Mouse (Mus musculus) adrenal gland, postnatal 25 days (tissue): ENCODE data around the gene Pm20d1. TPM values are rescaled to one million over a fixed set of nuclear protein-coding genes. Genes with fewer than 3 reads are reported as not detected.

ENCODE experiments used
- DNase-seq: peaks from one replicate; pipeline ENCODE4 v3.0.0; 2021; ENCODE audit warnings: mixed read lengths
- total RNA-seq: library from RNA; stranded (reverse); gene quantifications from 2 replicates; pipeline ENCODE4 v1.2.3, GENCODE M21; 2021

The Pm20d1 gene
- total RNA-seq, 1 experiment from 2014 or later: 15.5 TPM

DNA sequence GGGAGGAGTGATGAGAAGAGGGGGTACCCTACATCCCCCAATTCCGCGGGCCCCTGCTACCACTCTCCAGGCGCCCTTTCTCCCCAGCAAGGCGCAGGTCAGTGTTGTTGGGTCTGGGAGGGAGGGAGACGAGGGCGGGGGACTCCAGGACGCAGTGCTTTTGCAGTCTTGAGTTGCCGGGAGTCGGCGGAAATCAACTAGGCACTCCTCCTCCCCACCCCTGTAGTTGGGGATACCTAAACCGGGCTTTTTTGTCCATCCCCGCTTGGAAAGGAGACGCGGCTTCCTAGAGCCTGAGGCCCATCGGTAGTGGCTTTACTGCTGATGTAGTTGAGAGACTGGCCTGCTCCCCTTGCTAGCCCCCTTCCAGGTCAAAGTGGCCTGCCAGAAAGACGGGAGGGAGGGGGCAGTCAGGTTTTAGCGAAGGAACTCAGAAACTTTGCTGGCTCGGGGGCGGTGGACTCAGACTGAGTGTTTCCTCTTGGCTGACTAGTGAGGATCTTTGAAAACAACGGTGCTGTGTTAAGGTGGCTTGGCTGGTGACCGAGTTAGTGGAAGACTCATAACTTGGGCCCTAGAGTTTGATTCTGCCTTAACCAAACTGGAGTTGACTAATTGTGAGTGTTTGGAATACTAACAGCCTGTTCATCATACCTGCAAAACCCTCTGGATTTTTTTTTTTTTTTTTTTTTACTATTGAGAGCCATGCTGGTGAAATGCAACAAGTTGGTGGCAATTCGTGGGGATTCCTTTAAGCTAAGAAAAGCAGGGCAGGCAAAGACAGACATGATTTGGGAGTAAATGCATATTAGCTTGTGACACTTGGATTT lies 31.3 kb downstream of the Pm20d1 start:
- peak; percentile 31 for DNase-seq

- no peak for DNase-seq
Observed at GRCm38 (mm10) chr1:131829279-131829678, 32.1 kb downstream of the Pm20d1 start.

DNA sequence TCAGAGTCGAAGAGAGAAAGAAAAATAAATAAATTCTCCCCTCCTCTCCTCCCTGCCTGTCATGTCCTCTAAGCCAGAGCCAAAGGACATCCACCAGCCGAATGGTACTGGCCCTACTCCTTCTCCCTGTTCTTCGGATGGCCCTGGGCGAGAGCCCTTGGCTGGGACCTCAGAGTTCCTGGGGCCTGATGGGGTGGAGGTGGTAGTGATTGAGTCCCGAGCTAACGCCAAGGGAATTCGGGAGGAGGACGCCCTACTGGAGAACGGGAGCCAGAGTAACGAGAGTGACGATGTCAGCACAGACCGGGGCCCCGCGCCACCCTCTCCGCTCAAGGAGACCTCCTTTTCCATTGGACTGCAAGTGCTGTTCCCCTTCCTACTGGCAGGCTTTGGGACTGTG lies 33.4 kb downstream of the Pm20d1 start:
- DNase-seq: no peak

- DNase-seq: no peak
Observed at GRCm38 (mm10) chr1:131830971-131831641, 33.9 kb downstream of the Pm20d1 start.

GRCm38 (mm10) chr1:131837035-131837434 lies 39.9 kb downstream of the Pm20d1 start:
- DNase-seq: no peak

DNA sequence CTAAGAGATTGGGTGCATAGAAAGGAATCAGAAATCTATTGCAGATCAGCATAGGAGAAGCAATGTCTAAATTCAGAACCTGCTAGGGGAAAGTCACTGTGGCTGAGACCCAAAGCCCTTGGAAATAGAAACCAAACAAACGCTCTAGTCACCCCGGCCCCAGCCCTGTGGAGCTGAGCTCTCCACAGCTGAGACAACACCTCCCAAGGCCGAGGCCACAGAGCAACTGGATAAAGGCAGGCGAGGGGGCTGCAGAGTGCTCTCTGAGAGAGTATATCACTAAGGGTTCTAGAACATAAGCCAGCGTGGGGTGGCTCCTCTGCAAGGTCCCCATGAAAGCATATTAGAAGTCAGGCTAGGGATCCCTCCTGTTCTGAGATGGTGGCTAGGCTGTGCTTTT lies 41.4 kb downstream of the Pm20d1 start:
- peak; percentile 58 for DNase-seq

DNA sequence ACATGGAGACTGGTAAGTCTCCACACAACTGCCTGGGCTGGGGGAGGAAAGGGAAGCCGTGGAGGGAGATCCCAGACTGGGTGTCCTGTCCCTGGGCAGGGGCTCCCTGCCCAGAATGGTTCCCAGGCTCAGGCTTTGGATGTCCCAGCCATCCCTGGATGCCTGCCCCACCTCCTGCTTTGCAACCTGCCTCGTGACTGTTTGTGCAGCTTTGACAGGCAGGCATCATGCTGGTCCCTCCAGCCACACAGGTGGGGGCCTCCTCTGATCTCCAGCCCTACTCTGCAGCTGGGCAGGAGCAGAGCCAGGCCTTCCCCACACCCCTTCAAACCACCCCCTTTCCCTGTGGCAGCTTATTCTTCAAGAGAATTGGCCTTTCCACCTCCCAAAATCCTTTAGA lies 42.1 kb downstream of the Pm20d1 start:
- DNase-seq: no peak

- no peak for DNase-seq
Observed at GRCm38 (mm10) chr1:131842221-131842620, 45.0 kb downstream of the Pm20d1 start.

GRCm38 (mm10) chr1:131843758-131844157 lies 46.6 kb downstream of the Pm20d1 start:
- DNase-seq: no peak

GRCm38 (mm10) chr1:131844883-131845282 lies 47.7 kb downstream of the Pm20d1 start:
- no peak for DNase-seq

- DNase-seq: peak; percentile 75
Observed at GRCm38 (mm10) chr1:131846255-131846654, 49.1 kb downstream of the Pm20d1 start.

- DNase-seq: no peak
Observed at GRCm38 (mm10) chr1:131861811-131862210, 64.6 kb downstream of the Pm20d1 start.

GRCm38 (mm10) chr1:131865596-131865995 lies 68.4 kb downstream of the Pm20d1 start:
- no peak for DNase-seq

- no peak for DNase-seq
Observed at GRCm38 (mm10) chr1:131866304-131866999, 69.3 kb downstream of the Pm20d1 start.

DNA sequence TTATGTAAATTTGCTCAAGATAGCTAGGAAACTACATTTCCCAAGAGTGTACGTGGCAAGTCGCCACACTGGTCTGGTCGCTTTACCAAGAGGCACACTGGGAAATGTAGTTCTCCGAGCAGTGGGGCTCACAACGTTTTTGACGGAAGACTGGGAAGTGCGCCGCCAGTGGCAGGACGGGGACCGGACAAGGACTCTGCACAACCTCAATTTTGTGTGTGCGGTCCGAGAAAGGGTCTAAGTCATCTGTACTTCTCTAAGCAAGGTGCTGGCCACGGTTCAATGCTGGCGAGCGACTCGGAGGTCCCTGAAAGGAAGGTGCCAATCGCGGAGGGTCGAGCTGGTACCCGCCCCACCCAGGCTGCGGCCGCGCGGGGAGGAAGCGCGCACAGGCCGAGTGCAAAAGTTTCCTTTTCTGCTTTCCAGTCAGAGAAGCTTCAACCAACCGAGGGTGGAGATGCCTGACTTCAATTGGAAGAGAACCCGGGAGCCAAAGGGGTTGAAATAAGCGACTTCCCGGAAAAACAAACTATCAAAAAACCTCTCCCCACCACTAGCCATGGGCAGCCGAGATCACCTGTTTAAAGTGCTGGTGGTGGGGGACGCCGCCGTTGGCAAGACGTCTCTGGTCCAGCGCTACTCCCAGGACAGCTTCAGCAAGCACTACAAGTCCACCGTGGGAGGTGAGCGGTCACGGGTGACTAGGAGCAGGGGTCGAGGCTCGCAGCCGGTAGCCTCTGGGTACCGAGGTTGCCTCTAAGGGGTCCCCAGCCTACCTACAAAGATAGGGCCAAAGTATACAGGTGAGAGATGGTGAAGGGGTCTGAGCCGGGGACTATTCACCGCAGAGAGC lies 70.1 kb downstream of the Pm20d1 start, which contains the start of gene Rab29:
TSS of gene Rab29 (plus strand) at position 132 of the 853 bp plus-strand sequence.
- DNase-seq: peak; percentile 89

DNA sequence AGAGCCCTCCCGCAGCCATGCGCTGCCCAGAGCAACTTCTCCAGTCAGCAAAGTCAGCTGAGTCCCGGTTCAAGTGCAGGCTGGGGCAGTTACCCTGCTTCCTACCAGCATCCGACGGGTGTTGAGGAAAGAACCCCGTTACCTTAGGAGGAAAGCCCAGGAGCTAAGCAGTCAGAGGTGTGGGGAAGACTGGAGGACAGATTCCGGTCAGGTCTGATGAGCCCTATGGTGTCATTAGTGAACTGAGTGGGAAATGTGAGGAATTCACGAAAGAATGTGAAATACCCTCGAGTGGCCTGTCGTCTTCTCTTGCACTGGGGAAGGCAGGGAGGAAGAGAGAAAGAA lies 70.7 kb downstream of the Pm20d1 start:
- DNase-seq: peak; percentile 12

- no peak for DNase-seq
Observed at GRCm38 (mm10) chr1:131869561-131869960, 72.4 kb downstream of the Pm20d1 start.

Other genes starting within 250 kb of the Pm20d1 start
- gene Avpr1b, start 198.1 kb upstream of the Pm20d1 start, total RNA-seq: not detected in 2 replicates
- gene Ctse, start 159.1 kb upstream of the Pm20d1 start, total RNA-seq: 0.43 and 0.52 TPM in 2 replicates
- gene Rab7b, start 108.7 kb upstream of the Pm20d1 start, total RNA-seq: 5.0 and 5.4 TPM in 2 replicates
- gene Slc26a9, start 53.4 kb upstream of the Pm20d1 start, total RNA-seq: 0.18 TPM in 1 of 2 replicates, not detected in the other
- gene Slc41a1, start 30.1 kb downstream of the Pm20d1 start, total RNA-seq: 60.7 and 74.8 TPM in 2 replicates
- 15.9 and 21.3 TPM in 2 replicates for gene Rab29, start 69.8 kb downstream of the Pm20d1 start, total RNA-seq
- 124 and 137 TPM in 2 replicates for gene Nucks1, start 113.2 kb downstream of the Pm20d1 start, total RNA-seq
- 12.6 and 15.5 TPM in 2 replicates for gene Slc45a3, start 165.6 kb downstream of the Pm20d1 start, total RNA-seq
- gene Elk4, start 210.2 kb downstream of the Pm20d1 start, total RNA-seq: 100 and 117 TPM in 2 replicates